Mouse (Mus musculus) brain, embryonic 14.5 days (tissue): ENCODE data around the gene Ppp1r32.

ENCODE experiments used
- CTCF ChIP-seq: fragments of 200-500 bp; IDR thresholded peaks from 2 replicates; pipeline ENCODE4 v1.5.1; 2012; ENCODE audit warnings: inconsistent platforms, mild to moderate bottlenecking, moderate library complexity, borderline replicate concordance; ENCODE audit not compliant: insufficient read depth, insufficient read length; ENCODE audit errors: extremely low read depth
- POLR2A ChIP-seq: fragments of 200-500 bp; IDR thresholded peaks from 2 replicates; pipeline ENCODE4 v1.6.1; 2012; ENCODE audit warnings: mild to moderate bottlenecking, inconsistent platforms, borderline replicate concordance; ENCODE audit not compliant: poor library complexity, insufficient read depth, insufficient read length, severe bottlenecking; ENCODE audit errors: extremely low read depth

DNA sequence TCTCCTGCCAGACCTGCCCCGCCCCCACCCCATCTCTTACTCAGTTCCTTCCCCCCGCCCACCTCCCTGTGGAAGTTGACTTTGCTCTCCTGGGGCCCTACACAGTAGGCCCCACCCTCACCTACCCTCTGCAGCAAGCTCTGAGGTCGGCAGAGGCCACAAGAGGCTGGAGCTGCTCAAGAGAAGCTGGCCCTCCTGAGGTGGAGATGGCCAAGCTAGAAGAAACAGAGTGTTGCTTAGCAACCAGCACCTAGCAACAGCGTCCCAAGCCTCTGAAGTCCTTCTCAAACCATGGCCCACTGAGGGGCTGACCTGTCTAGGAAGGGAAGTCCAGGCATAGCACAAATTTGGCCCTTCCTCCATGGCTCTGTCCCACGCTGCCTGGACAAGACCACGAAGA lies at the start of gene Ppp1r32:
- TF ChIP-seq POLR2A (no peak), CTCF (no peak)
